Mouse (Mus musculus): ENCODE measurements at regions not wholly inside any gene's neighbourhood (a gene's known extent, or its start where the extent isn't known, plus 50 kb on each side); places are given as distances from the start of the nearest gene placed in this dataset.

GRCm38 (mm10) chr17:45226486-45226885, 207.1 kb downstream of the Cdc5l start:
- WGBS = 47% methylated on average over 6 of the region's 6 CpGs
- Histone ChIP-seq H3K4me1 (ENCODE audit: control insufficient read depth, insufficient read depth, low read length) (no peaks in the 10 kb centered on the region), H3K4me3 (replicated peaks; ENCODE audit: extremely low read depth, low read depth, low read length) (no peak overlapping the region)
- no peak for DNase-seq
- TF ChIP-seq POLR2A (IDR thresholded peaks at IDR 0.05; ENCODE audit: borderline replicate concordance, extremely low read depth, low read depth, low read length) = no peak
- no peak for TF ChIP-seq CTCF (IDR thresholded peaks at IDR 0.05; ENCODE audit: insufficient read depth, low read length)

- H3K4me1 ChIP-seq (ENCODE audit: control insufficient read depth, insufficient read depth, low read length) = no peaks in the 10 kb centered on the region
- TF ChIP-seq CTCF (IDR thresholded peaks at IDR 0.05; ENCODE audit: insufficient read depth, low read length) = no peak
- no peak for TF ChIP-seq POLR2A (IDR thresholded peaks at IDR 0.05; ENCODE audit: borderline replicate concordance, extremely low read depth, low read depth, low read length)
- no peak for DNase-seq
- WGBS = 57% methylated on average over 10 of the region's 10 CpGs
- no peak overlapping the region for H3K4me3 ChIP-seq (replicated peaks; ENCODE audit: extremely low read depth, low read depth, low read length)
Measured at GRCm38 (mm10) chr17:45221625-45222024, 211.9 kb downstream of the Cdc5l start.

GRCm38 (mm10) chr17:45217126-45217525, 216.4 kb downstream of the Cdc5l start:
- no peaks in the 10 kb centered on the region for H3K4me1 ChIP-seq (ENCODE audit: control insufficient read depth, insufficient read depth, low read length)
- no peak overlapping the region for H3K4me3 ChIP-seq (replicated peaks; ENCODE audit: extremely low read depth, low read depth, low read length)
- WGBS = 77% methylated on average over 5 of the region's 5 CpGs
- TF ChIP-seq POLR2A (IDR thresholded peaks at IDR 0.05; ENCODE audit: borderline replicate concordance, extremely low read depth, low read depth, low read length) = no peak
- TF ChIP-seq CTCF (IDR thresholded peaks at IDR 0.05; ENCODE audit: insufficient read depth, low read length) = no peak
- no peak for DNase-seq

GRCm38 (mm10) chr17:45215067-45216049, 218.2 kb downstream of the Cdc5l start:
- 71% methylated on average over 15 of the region's 15 CpGs for WGBS
- TF ChIP-seq CTCF (IDR thresholded peaks at IDR 0.05; ENCODE audit: insufficient read depth, low read length) (no peak), POLR2A (IDR thresholded peaks at IDR 0.05; ENCODE audit: borderline replicate concordance, extremely low read depth, low read depth, low read length) (no peak)
- H3K4me1 ChIP-seq (ENCODE audit: control insufficient read depth, insufficient read depth, low read length) = no peaks in the 10 kb centered on the region
- no peak for DNase-seq
- H3K4me3 ChIP-seq (replicated peaks; ENCODE audit: extremely low read depth, low read depth, low read length) = no peak overlapping the region

GRCm38 (mm10) chr17:45210984-45211383, 222.6 kb downstream of the Cdc5l start:
- Histone ChIP-seq H3K4me1 (ENCODE audit: control insufficient read depth, insufficient read depth, low read length) (no peaks in the 10 kb centered on the region), H3K4me3 (replicated peaks; ENCODE audit: extremely low read depth, low read depth, low read length) (no peak overlapping the region)
- no peak for DNase-seq
- 87% methylated on average over 2 of the region's 2 CpGs for WGBS
- TF ChIP-seq POLR2A (IDR thresholded peaks at IDR 0.05; ENCODE audit: borderline replicate concordance, extremely low read depth, low read depth, low read length) = no peak
- no peak for TF ChIP-seq CTCF (IDR thresholded peaks at IDR 0.05; ENCODE audit: insufficient read depth, low read length)

- no peak for TF ChIP-seq CTCF (IDR thresholded peaks at IDR 0.05; ENCODE audit: insufficient read depth, low read length)
- no peak for TF ChIP-seq POLR2A (IDR thresholded peaks at IDR 0.05; ENCODE audit: borderline replicate concordance, extremely low read depth, low read depth, low read length)
- no peaks in the 10 kb centered on the region for H3K4me1 ChIP-seq (ENCODE audit: control insufficient read depth, insufficient read depth, low read length)
- DNase-seq = no peak
- H3K4me3 ChIP-seq (replicated peaks; ENCODE audit: extremely low read depth, low read depth, low read length) = no peak overlapping the region
- WGBS = 77% methylated on average over 3 of the region's 3 CpGs
Measured at GRCm38 (mm10) chr17:45209387-45209663, 224.2 kb downstream of the Cdc5l start.

- no peak overlapping the region for H3K4me3 ChIP-seq (replicated peaks; ENCODE audit: extremely low read depth, low read depth, low read length)
- TF ChIP-seq POLR2A (IDR thresholded peaks at IDR 0.05; ENCODE audit: borderline replicate concordance, extremely low read depth, low read depth, low read length) (no peak), CTCF (IDR thresholded peaks at IDR 0.05; ENCODE audit: insufficient read depth, low read length) (no peak)
- no peaks in the 10 kb centered on the region for H3K4me1 ChIP-seq (ENCODE audit: control insufficient read depth, insufficient read depth, low read length)
- no peak for DNase-seq
- WGBS = 68% methylated on average over 14 of the region's 14 CpGs
Measured at GRCm38 (mm10) chr17:45208596-45209386, 224.7 kb downstream of the Cdc5l start.

GRCm38 (mm10) chr17:45195779-45196178, 237.8 kb downstream of the Cdc5l start:
- TF ChIP-seq POLR2A (IDR thresholded peaks at IDR 0.05; ENCODE audit: borderline replicate concordance, extremely low read depth, low read depth, low read length) (no peak), CTCF (IDR thresholded peaks at IDR 0.05; ENCODE audit: insufficient read depth, low read length) (no peak)
- no peak overlapping the region for H3K4me3 ChIP-seq (replicated peaks; ENCODE audit: extremely low read depth, low read depth, low read length)
- H3K4me1 ChIP-seq (ENCODE audit: control insufficient read depth, insufficient read depth, low read length) = no peaks in the 10 kb centered on the region
- WGBS = 92% methylated on average over 6 of the region's 6 CpGs
- DNase-seq = no peak

GRCm38 (mm10) chr17:45194786-45195281, 238.7 kb downstream of the Cdc5l start:
- 32% methylated on average over 13 of the region's 13 CpGs for WGBS
- H3K4me1 ChIP-seq (ENCODE audit: control insufficient read depth, insufficient read depth, low read length) = no peaks in the 10 kb centered on the region
- TF ChIP-seq CTCF (IDR thresholded peaks at IDR 0.05; ENCODE audit: insufficient read depth, low read length) = no peak
- TF ChIP-seq POLR2A (IDR thresholded peaks at IDR 0.05; ENCODE audit: borderline replicate concordance, extremely low read depth, low read depth, low read length) = no peak
- no peak for DNase-seq
- H3K4me3 ChIP-seq (replicated peaks; ENCODE audit: extremely low read depth, low read depth, low read length) = no peak overlapping the region
